Mouse (Mus musculus): ENCODE data around the gene Fgb. TPM values are rescaled to one million over a fixed set of nuclear protein-coding genes. Genes with fewer than 3 reads are reported as not detected.

The Fgb gene
- polyA plus RNA-seq, 1 experiment from 2014 or later = not detected

DNA sequence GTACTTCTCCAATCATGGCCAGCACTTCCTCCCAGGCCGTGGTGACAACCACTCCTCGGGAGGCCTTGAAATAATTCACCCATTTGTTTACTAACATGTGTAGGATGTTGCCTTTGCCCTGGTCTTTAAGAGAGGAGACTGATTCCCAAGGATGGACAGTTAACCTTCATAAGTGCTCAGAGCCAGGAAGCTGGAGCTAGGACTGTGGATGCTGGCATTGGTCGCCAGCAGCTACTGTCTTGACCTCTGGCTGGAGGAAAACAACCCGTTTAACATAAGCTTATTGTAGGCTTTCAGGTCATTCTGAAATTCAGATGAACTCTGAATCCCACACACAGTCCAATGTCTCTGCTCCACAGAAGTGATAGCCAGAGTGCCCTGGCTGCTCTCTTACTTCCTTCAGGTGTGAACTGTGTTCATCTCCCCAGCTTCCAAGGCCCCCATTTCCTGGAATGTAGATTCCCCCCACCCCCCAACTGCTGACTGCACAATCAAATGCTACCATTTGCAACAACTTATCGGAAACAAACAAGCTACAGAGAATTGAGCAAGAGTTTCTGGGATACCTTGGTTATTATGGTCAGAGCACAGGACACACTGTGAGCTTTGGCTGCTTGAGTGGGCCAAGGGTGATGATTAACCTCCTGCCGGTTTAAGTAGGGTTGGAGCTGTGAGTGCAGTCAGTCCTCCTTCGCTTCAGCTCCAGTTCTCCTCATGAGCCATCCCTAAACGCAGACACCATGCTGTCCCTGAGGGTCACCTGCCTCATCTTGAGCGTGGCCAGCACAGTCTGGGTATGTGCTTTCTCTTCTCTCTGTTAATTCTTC lies 24.0 kb downstream of the Fgb start, which contains the start of gene Fga:
Fga (plus strand) TSS at position 602 of the 827 bp plus-strand sequence.
- Histone ChIP-seq H3K27ac (no peak within 1 kb of the TSS), H3K4me3 (no peak within 1 kb of the TSS), H3K9ac (no peak within 1 kb of the TSS), H3K4me1 (no peaks in the 10 kb centered on the region), H3K27me3 (no peaks in the 10 kb centered on the region), H3K4me2 (no peak within 1 kb of the TSS), H3K9me3 (replicated peaks) (no peaks in the 10 kb centered on the region), H3K36me3 (ENCODE audit: poor library complexity, severe bottlenecking) (no peaks in the 10 kb centered on the region)
- ATAC-seq = no peak
- WGBS = 80% methylated on average over 9 of the region's 9 CpGs

DNA sequence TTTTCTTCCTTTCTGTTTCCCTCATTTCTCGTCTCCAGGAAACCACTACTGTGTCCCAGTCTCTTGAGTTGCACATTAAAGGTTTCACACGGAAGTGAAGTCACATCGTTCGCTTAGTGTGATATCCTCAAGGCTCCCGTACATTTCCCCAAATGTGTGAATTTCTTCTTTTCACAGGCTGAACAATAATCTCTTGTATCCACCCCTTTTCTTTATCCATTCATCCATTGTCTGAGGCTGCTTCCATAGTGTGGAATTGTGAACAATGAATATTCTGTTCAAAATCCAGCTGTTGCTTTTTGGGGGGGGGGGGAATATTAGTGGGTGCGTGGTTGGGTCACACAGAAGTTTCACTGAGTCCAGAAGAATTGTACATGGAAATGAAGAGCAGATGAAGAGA lies 24.6 kb downstream of the Fgb start:
- no peak overlapping the region for H3K9ac ChIP-seq
- no peak for ATAC-seq
- whole genome bisulfite sequencing = 60% methylated on average over 6 of the region's 6 CpGs
- H3K27ac ChIP-seq = no peak overlapping the region
- H3K4me1 ChIP-seq = no peaks in the 10 kb centered on the region
- no peaks in the 10 kb centered on the region for H3K27me3 ChIP-seq
- no peak overlapping the region for H3K4me2 ChIP-seq
- H3K36me3 ChIP-seq (ENCODE audit: poor library complexity, severe bottlenecking) = no peaks in the 10 kb centered on the region
- no peak overlapping the region for H3K4me3 ChIP-seq
- H3K9me3 ChIP-seq (replicated peaks) = no peaks in the 10 kb centered on the region

- no peaks in the 10 kb centered on the region for H3K4me1 ChIP-seq
- H3K36me3 ChIP-seq (ENCODE audit: poor library complexity, severe bottlenecking) = no peaks in the 10 kb centered on the region
- ATAC-seq = no peak
- no peak overlapping the region for H3K4me3 ChIP-seq
- WGBS = 95% methylated on average over 5 of the region's 5 CpGs
- no peaks in the 10 kb centered on the region for H3K27me3 ChIP-seq
- H3K4me2 ChIP-seq = no peak overlapping the region
- H3K27ac ChIP-seq = no peak overlapping the region
- H3K9me3 ChIP-seq (replicated peaks) = no peaks in the 10 kb centered on the region
- H3K9ac ChIP-seq = no peak overlapping the region
Measured at GRCm38 (mm10) chr3:83021176-83021575, 28.5 kb downstream of the Fgb start.

GRCm38 (mm10) chr3:83020387-83020786 lies 29.3 kb downstream of the Fgb start:
- H3K9ac ChIP-seq = no peak overlapping the region
- no peaks in the 10 kb centered on the region for H3K27me3 ChIP-seq
- no peak for ATAC-seq
- no peak overlapping the region for H3K4me3 ChIP-seq
- H3K36me3 ChIP-seq (ENCODE audit: poor library complexity, severe bottlenecking) = no peaks in the 10 kb centered on the region
- no peak overlapping the region for H3K4me2 ChIP-seq
- no peak overlapping the region for H3K27ac ChIP-seq
- H3K9me3 ChIP-seq (replicated peaks) = no peaks in the 10 kb centered on the region
- 87% methylated on average over 2 of the region's 2 CpGs for WGBS
- no peaks in the 10 kb centered on the region for H3K4me1 ChIP-seq

DNA sequence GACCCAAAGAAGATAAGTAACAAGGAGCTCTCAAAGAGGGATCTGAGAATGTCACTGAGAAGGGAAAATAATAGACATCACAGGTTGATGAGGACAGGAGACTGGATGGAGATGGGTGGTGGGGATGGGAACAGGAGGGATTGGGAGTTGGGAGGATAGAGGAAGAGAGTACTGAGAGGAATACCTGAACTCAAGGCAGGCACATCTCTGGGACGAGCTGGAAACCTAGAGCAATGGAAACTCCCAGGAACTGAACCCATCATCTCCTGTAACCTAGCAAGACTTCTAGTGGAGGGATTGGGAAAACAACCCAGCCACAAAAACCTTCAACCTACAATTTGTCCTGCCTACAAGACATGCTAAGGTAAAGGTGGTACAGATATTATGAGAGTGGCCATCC lies 33.4 kb downstream of the Fgb start:
- no peak for ATAC-seq
- Histone ChIP-seq H3K36me3 (ENCODE audit: poor library complexity, severe bottlenecking) (no peaks in the 10 kb centered on the region), H3K4me2 (no peak overlapping the region), H3K27me3 (no peaks in the 10 kb centered on the region), H3K9ac (no peak overlapping the region), H3K27ac (no peak overlapping the region), H3K4me3 (no peak overlapping the region), H3K4me1 (no peaks in the 10 kb centered on the region), H3K9me3 (replicated peaks) (no peaks in the 10 kb centered on the region)
- 93% methylated on average over 1 of the region's 1 CpGs for WGBS

DNA sequence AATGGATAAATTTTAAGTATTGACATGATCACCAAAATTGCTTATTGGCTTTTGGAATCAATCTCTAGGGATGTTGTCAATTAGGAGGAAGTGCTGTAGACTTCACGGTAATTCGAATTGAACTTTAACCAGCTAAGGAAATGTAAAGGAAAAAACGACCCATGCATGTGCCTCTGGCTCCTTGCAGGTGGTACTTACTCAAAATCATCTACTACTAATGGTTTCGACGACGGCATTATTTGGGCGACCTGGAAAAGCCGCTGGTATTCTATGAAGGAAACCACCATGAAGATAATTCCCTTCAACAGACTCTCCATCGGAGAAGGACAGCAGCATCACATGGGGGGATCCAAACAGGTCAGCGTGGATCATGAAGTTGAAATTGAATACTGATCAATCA lies 35.7 kb downstream of the Fgb start:
- Histone ChIP-seq H3K4me3 (no peak overlapping the region), H3K4me2 (no peak overlapping the region), H3K27ac (no peak overlapping the region), H3K36me3 (ENCODE audit: poor library complexity, severe bottlenecking) (no peaks in the 10 kb centered on the region), H3K9me3 (replicated peaks) (no peaks in the 10 kb centered on the region), H3K27me3 (no peaks in the 10 kb centered on the region), H3K4me1 (no peaks in the 10 kb centered on the region), H3K9ac (no peak overlapping the region)
- no peak for ATAC-seq
- 90% methylated on average over 10 of the region's 10 CpGs for WGBS

GRCm38 (mm10) chr3:83012636-83013035 lies 37.0 kb downstream of the Fgb start:
- no peak overlapping the region for H3K4me3 ChIP-seq
- H3K27me3 ChIP-seq = no peaks in the 10 kb centered on the region
- no peak overlapping the region for H3K9ac ChIP-seq
- no peak for ATAC-seq
- H3K4me2 ChIP-seq = no peak overlapping the region
- 92% methylated on average over 19 of the region's 19 CpGs for WGBS
- H3K27ac ChIP-seq = no peak overlapping the region
- H3K36me3 ChIP-seq (ENCODE audit: poor library complexity, severe bottlenecking) = no peaks in the 10 kb centered on the region
- H3K9me3 ChIP-seq (replicated peaks) = no peaks in the 10 kb centered on the region
- H3K4me1 ChIP-seq = no peaks in the 10 kb centered on the region

DNA sequence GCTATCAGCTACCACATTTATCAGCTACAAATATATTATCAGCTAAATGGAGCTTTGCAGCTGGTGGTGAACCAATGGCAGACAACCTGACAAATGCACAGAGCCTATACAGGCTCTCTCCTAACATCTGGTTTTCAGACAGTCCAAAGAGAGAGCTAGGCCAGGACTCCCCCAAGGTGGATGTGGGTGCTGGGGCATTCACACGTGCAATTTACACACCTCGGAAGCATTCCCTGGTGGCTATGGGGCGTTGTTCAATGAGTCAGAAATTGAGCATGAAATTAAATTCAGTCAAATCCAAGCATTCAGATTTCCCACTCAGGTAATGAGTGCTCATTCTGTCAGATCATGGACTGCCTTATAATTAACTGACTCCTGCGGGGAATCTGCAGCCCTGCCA lies 38.1 kb downstream of the Fgb start:
- WGBS = 79% methylated on average over 4 of the region's 4 CpGs
- Histone ChIP-seq H3K4me3 (no peak overlapping the region), H3K9me3 (replicated peaks) (no peaks in the 10 kb centered on the region), H3K4me1 (no peaks in the 10 kb centered on the region), H3K9ac (no peak overlapping the region), H3K27ac (no peak overlapping the region), H3K36me3 (ENCODE audit: poor library complexity, severe bottlenecking) (no peaks in the 10 kb centered on the region), H3K4me2 (no peak overlapping the region), H3K27me3 (no peaks in the 10 kb centered on the region)
- no peak for ATAC-seq

- H3K9me3 ChIP-seq (replicated peaks) = no peaks in the 10 kb centered on the region
- ATAC-seq = no peak
- H3K36me3 ChIP-seq (ENCODE audit: poor library complexity, severe bottlenecking) = no peaks in the 10 kb centered on the region
- no peaks in the 10 kb centered on the region for H3K4me1 ChIP-seq
- H3K4me2 ChIP-seq = no peak overlapping the region
- H3K27me3 ChIP-seq = no peaks in the 10 kb centered on the region
- no peak overlapping the region for H3K27ac ChIP-seq
- WGBS = 96% methylated on average over 4 of the region's 4 CpGs
- no peak overlapping the region for H3K9ac ChIP-seq
- H3K4me3 ChIP-seq = no peak overlapping the region
Measured at GRCm38 (mm10) chr3:83011136-83011535, 38.5 kb downstream of the Fgb start.

- 83% methylated on average over 11 of the region's 11 CpGs for WGBS
- Histone ChIP-seq H3K4me2 (no peak overlapping the region), H3K27me3 (no peaks in the 10 kb centered on the region), H3K9ac (no peak overlapping the region), H3K27ac (no peak overlapping the region), H3K9me3 (replicated peaks) (no peaks in the 10 kb centered on the region), H3K4me1 (no peaks in the 10 kb centered on the region), H3K36me3 (ENCODE audit: poor library complexity, severe bottlenecking) (no peaks in the 10 kb centered on the region), H3K4me3 (no peak overlapping the region)
- no peak for ATAC-seq
Measured at GRCm38 (mm10) chr3:83010291-83010690, 39.4 kb downstream of the Fgb start.

- ATAC-seq = no peak
- 54% methylated on average over 7 of the region's 7 CpGs for WGBS
Measured at GRCm38 (mm10) chr3:83007557-83007956, 42.1 kb downstream of the Fgb start, which contains the start of gene Fgg. Gene Fgg, plus strand, starts transcription at chr3:83007724.

DNA sequence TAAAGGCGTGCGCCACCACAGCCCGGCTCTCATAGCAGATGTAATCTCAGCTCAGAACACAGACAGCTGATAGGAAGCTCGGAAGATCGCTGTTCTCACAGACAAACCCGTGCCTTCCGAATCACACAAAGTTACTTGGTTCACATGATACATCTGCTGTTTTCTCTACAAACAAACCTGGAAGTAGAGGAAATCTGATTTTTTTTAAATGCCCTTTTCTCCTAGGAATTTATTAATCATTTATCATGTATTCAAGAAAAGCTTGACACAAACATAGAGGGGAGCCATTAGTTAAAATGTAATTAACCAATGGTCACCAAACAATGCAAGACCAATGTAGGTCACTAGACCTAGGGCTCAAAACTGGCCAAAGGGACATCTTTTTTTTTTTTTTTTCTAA lies 44.9 kb downstream of the Fgb start:
- Histone ChIP-seq H3K27ac (no peak overlapping the region), H3K9me3 (replicated peaks) (no peaks in the 10 kb centered on the region), H3K9ac (no peak overlapping the region), H3K4me3 (no peak overlapping the region), H3K4me1 (no peaks in the 10 kb centered on the region), H3K36me3 (ENCODE audit: poor library complexity, severe bottlenecking) (no peaks in the 10 kb centered on the region), H3K4me2 (no peak overlapping the region), H3K27me3 (no peaks in the 10 kb centered on the region)
- WGBS = 95% methylated on average over 7 of the region's 7 CpGs
- ATAC-seq = no peak

More at GRCm38 (mm10) chr3:83007557-83007956, 42.1 kb downstream of the Fgb start, which contains the start of gene Fgg:
- Histone ChIP-seq H3K36me3 (ENCODE audit: poor library complexity, severe bottlenecking) (no peaks in the 10 kb centered on the region), H3K9me3 (replicated peaks) (no peaks in the 10 kb centered on the region), H3K27ac (no peak within 1 kb of the TSS), H3K4me3 (no peak within 1 kb of the TSS), H3K4me2 (no peak within 1 kb of the TSS), H3K9ac (no peak within 1 kb of the TSS), H3K4me1 (no peaks in the 10 kb centered on the region), H3K27me3 (no peaks in the 10 kb centered on the region)

- Histone ChIP-seq H3K9ac (no peak overlapping the region), H3K27ac (no peak overlapping the region), H3K36me3 (ENCODE audit: poor library complexity, severe bottlenecking) (no peaks in the 10 kb centered on the region), H3K9me3 (replicated peaks) (no peaks in the 10 kb centered on the region), H3K27me3 (no peaks in the 10 kb centered on the region; the same call in 1 of the 2 replicates), H3K4me2 (no peak overlapping the region), H3K4me3 (no peak overlapping the region), H3K4me1 (no peaks in the 10 kb centered on the region)
- WGBS = 91% methylated on average over 8 of the region's 8 CpGs
- ATAC-seq = no peak
Measured at GRCm38 (mm10) chr3:83003068-83003467, 46.6 kb downstream of the Fgb start.
